Mouse (Mus musculus) left cerebral cortex, adult 11 months (tissue): ENCODE measurements around the gene Pdgfra.

Source experiments
- DNase-seq: peaks from one replicate; pipeline ENCODE4 v3.0.0; 2022; ENCODE audit warnings: low spot score

Pdgfra gene

GRCm38 (mm10) chr5:75214520-75214919 is 62.4 kb downstream of the Pdgfra start:
- DNase-seq, result no peak

GRCm38 (mm10) chr5:75214929-75215328 is 62.8 kb downstream of the Pdgfra start:
- no peak for DNase-seq

- no peak for DNase-seq
Observed at GRCm38 (mm10) chr5:75215678-75216256, 63.7 kb downstream of the Pdgfra start.

GRCm38 (mm10) chr5:75221610-75222009 is 69.5 kb downstream of the Pdgfra start:
- DNase-seq, result no peak

- no peak for DNase-seq
Observed at GRCm38 (mm10) chr5:75222491-75223265, 70.6 kb downstream of the Pdgfra start.

GRCm38 (mm10) chr5:75238363-75238762 is 86.3 kb downstream of the Pdgfra start:
- no peak for DNase-seq

- no peak for DNase-seq
Observed at GRCm38 (mm10) chr5:75238928-75239777, 87.1 kb downstream of the Pdgfra start.

GRCm38 (mm10) chr5:75247070-75247740 is 95.1 kb downstream of the Pdgfra start:
- no peak for DNase-seq
